Mouse (Mus musculus) layer of hippocampus, adult 11-12 months (tissue): ENCODE measurements around the gene Ctu1.
A peak's percentile ranks its signal among the peaks of the same experiment; 100 is the strongest.
"Not testable (repeated sequence)": the region's sequence is repeated elsewhere in the genome, so short reads cannot be mapped to it uniquely, and the experiment has no call there.

Experiments used
- DNase-seq: peaks from one replicate; pipeline ENCODE4 v3.0.0; 2022; ENCODE audit warnings: low spot score

Gene Ctu1

GRCm38 (mm10) chr7:43680960-43681359 lies 9.1 kb downstream of the Ctu1 start:
- DNase-seq, result peak; percentile 74

DNA sequence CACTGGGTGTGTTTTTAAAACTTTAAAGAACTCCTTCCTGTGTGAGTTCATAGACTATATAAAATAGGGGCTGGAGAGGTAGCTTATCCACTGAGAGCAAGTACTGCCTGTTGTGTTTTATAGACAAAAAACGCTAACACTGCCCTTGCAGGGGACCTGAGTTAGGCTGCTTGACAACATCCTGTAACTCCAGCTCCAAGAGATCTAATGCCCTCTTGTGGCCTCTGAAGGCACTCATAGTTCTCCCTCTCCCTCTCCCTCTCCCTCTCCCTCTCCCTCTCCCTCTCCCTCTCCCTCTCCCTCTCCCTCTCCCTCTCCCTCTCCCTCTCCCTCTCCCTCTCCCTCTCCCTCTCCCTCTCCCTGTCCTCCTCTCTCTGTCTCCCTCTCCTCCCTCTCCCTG lies 10.7 kb downstream of the Ctu1 start:
- not testable (repeated sequence) for DNase-seq

DNA sequence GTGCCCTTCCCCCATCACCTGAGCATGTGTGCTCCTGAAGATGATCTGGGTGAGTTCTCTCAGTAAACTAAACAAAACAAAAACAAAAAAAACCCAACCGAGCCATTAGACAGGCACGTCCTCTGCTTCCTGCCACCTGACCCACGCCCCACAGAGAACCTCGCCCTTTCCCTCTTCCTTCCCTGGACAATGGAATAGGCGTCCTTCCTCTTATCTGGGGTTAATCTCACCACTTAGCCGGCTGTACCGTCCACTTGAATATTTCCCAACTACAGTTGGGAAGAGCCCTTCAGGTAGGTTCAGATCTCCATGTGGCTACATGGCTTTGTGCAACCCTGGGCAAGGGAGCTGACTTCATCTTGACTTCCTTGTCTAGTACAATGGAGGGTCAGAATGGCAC lies 13.3 kb downstream of the Ctu1 start:
- no peak for DNase-seq

- DNase-seq, result no peak
Measured at GRCm38 (mm10) chr7:43690118-43690517, 18.3 kb downstream of the Ctu1 start, which contains the start of gene Klk14. Gene Klk14 (plus strand): TSS chr7:43690418.

GRCm38 (mm10) chr7:43710031-43710430 lies 38.2 kb downstream of the Ctu1 start:
- DNase-seq, result no peak

DNA sequence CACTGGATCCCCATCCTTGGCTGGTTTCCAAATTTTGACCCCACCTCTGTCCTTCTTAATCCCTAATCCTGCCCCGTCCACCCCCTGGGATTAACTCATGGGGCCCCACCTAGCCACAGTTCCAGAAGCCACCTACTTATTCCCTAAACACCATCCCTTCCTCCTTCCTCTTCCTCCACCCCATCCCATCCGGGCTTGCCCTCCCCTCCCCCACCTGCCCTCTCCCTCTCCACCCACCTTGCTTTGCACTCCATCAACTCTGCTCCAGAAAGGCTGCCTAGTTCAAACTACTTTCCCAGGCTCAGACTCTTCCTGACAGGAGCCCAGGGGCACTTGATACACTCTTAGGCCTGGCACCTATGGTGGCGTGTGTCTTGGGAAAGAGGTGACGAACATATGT lies 40.5 kb downstream of the Ctu1 start, which contains the start of gene Klk13:
TSS of gene Klk13 (plus strand) at position 301 of the 400 bp plus-strand sequence.
- no peak for DNase-seq

DNA sequence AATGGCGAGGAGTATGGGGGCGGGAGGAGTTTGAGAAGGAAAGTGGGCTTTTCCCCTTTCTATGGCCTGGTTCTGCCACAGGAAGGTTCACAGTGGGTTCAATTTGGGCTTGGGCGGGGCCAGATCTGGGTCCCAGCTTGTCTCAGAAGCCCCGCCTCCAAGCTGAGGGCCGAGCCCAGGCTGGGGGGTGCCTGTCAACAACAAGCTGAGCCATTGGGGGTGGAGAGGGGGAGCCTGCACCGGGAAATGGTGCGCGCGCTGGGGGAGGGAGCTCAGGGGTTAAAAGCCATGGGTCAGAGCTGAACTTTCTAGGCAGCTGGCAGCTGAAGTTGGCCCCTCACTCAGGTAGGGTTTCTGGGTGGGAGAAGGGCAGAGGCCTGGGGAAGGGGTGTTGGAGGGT lies 41.1 kb downstream of the Ctu1 start:
- DNase-seq, result no peak

- DNase-seq, result no peak
Measured at GRCm38 (mm10) chr7:43713741-43714351, 42.0 kb downstream of the Ctu1 start.
